Mouse (Mus musculus) adrenal gland, postnatal 36 days (tissue): ENCODE measurements around the gene Krt6b. TPM values are rescaled to one million over a fixed set of nuclear protein-coding genes. Genes with fewer than 3 reads are reported as not detected.
"Not testable (repeated sequence)": the region's sequence is repeated elsewhere in the genome, so short reads cannot be mapped to it uniquely, and the experiment has no call there.

Source experiments
- DNase-seq, 2 experiments: peaks; one replicate each; pipeline ENCODE4 v3.0.0; 2021; ENCODE audit warnings: mixed read lengths in 1 of 2
- long read RNA-seq, 2 experiments: library from polyadenylated mRNA; stranded (forward); transcript quantifications; one replicate each; pipeline ENCODE4 v2.0.0; 2021; ENCODE audit warnings: borderline sequencing depth in 2 of 2
- total RNA-seq, 2 experiments: library from RNA; stranded (reverse); gene quantifications; 2 replicates each; pipeline ENCODE4 v1.2.3; 2021

Gene Krt6b
- not detected for total RNA-seq
- long read RNA-seq, experiment 1 = 0 reads
- long read RNA-seq, experiment 2 = 0 reads

GRCm38 (mm10) chr15:101680187-101680586 is at the start of gene Krt6b:
Gene Krt6b (minus strand): TSS chr15:101680287.
- no peak for DNase-seq

- no peak for DNase-seq
Observed at GRCm38 (mm10) chr15:101724686-101725085, 44.6 kb upstream of the Krt6b start.

- DNase-seq = no peak
Observed at GRCm38 (mm10) chr15:101715831-101716230, 35.7 kb upstream of the Krt6b start.

- no peak for DNase-seq
Observed at GRCm38 (mm10) chr15:101714356-101714755, 34.3 kb upstream of the Krt6b start.

- no peak for DNase-seq
Observed at GRCm38 (mm10) chr15:101713731-101714130, 33.6 kb upstream of the Krt6b start.

GRCm38 (mm10) chr15:101712720-101713119 is 32.6 kb upstream of the Krt6b start, which contains the start of gene Krt5:
Gene Krt5 (minus strand): TSS chr15:101712898.
- DNase-seq = no peak

- DNase-seq = no peak
Observed at GRCm38 (mm10) chr15:101708683-101709082, 28.6 kb upstream of the Krt6b start.

GRCm38 (mm10) chr15:101707454-101707853 is 27.4 kb upstream of the Krt6b start:
- no peak for DNase-seq

GRCm38 (mm10) chr15:101704066-101704465 is 24.0 kb upstream of the Krt6b start:
- no peak for DNase-seq

- no peak for DNase-seq
Observed at GRCm38 (mm10) chr15:101702380-101702779, 22.3 kb upstream of the Krt6b start.

- no peak for DNase-seq
Observed at GRCm38 (mm10) chr15:101699866-101700265, 19.8 kb upstream of the Krt6b start.

GRCm38 (mm10) chr15:101699192-101699591 is 19.1 kb upstream of the Krt6b start:
- no peak for DNase-seq

GRCm38 (mm10) chr15:101697326-101698188 is 17.5 kb upstream of the Krt6b start:
- no peak for DNase-seq

GRCm38 (mm10) chr15:101694207-101694606 is 14.1 kb upstream of the Krt6b start, which contains the start of gene Krt6a:
Gene Krt6a (minus strand): TSS chr15:101694307.
- DNase-seq = no peak

- not testable (repeated sequence) for DNase-seq
Observed at GRCm38 (mm10) chr15:101690460-101690859, 10.4 kb upstream of the Krt6b start.

- DNase-seq = no peak
Observed at GRCm38 (mm10) chr15:101688161-101688560, 8.1 kb upstream of the Krt6b start.

GRCm38 (mm10) chr15:101675978-101676377 is 4.1 kb downstream of the Krt6b start:
- no peak for DNase-seq

GRCm38 (mm10) chr15:101652736-101653265 is 27.3 kb downstream of the Krt6b start:
- peak; percentile 21 to 27 for DNase-seq

GRCm38 (mm10) chr15:101647280-101647679 is 32.8 kb downstream of the Krt6b start, which contains the start of gene Gm5478:
Gene Gm5478 (minus strand): TSS chr15:101647380.
- DNase-seq = no peak

GRCm38 (mm10) chr15:101627884-101628283 is 52.2 kb downstream of the Krt6b start, which contains the start of gene Gm5414:
Gene Gm5414 (minus strand): TSS chr15:101628188.
- no peak for DNase-seq
